Mouse (Mus musculus) heart, embryonic 14.5 days (tissue): ENCODE data around the gene Plcxd1. TPM values are rescaled to one million over a fixed set of nuclear protein-coding genes. Genes with fewer than 3 reads are reported as not detected.
"Not testable (repeated sequence)": the region's sequence is repeated elsewhere in the genome, so short reads cannot be mapped to it uniquely, and the experiment has no call there.

ENCODE experiments used
- ATAC-seq: fragments of 200-750 bp; cut with Nextera tagmentation; 2 replicates; pipeline ENCODE4 v1.8.0; 2017; ENCODE audit warnings: low read depth, moderate TSS enrichment; ENCODE audit not compliant: insufficient number of reproducible peaks, insufficient read depth, low FRiP score
- H3K27ac ChIP-seq, 2 experiments: fragments of 200-500 bp in 1 of 2; fragments of 300-500 bp in 1 of 2; sonication (generic) in 1 of 2; replicated peaks in 1 of 2; 2 replicates each; pipeline ENCODE4 v1.5.1; 2012 to 2014; ENCODE audit warnings: low read depth in 2 of 2, low read length in 2 of 2, control low read depth in 1 of 2, mild to moderate bottlenecking in 1 of 2, mixed read lengths in 1 of 2; ENCODE audit not compliant: control insufficient read depth in 1 of 2, insufficient read depth in 1 of 2
- H3K27me3 ChIP-seq: fragments of 300-500 bp; sonication (generic); 2 replicates; pipeline ENCODE4 v1.6.1; 2014; ENCODE audit warnings: mild to moderate bottlenecking, low read length, control low read depth; ENCODE audit not compliant: control insufficient read depth, insufficient read depth
- H3K36me3 ChIP-seq: fragments of 300-500 bp; sonication (generic); 2 replicates; pipeline ENCODE4 v1.6.1; 2014; ENCODE audit warnings: mild to moderate bottlenecking, control low read depth, low read length, mixed read lengths; ENCODE audit not compliant: control insufficient read depth, insufficient read depth
- H3K4me1 ChIP-seq, 2 experiments: fragments of 200-500 bp in 1 of 2; fragments of 300-500 bp in 1 of 2; sonication (generic) in 1 of 2; 2 replicates each; pipeline ENCODE4 v1.6.1; 2012 to 2014; ENCODE audit warnings: low read length in 2 of 2, control low read depth in 1 of 2, mixed read lengths in 1 of 2; ENCODE audit not compliant: control insufficient read depth in 2 of 2, insufficient read depth in 2 of 2
- H3K4me2 ChIP-seq: fragments of 300-500 bp; sonication (generic); 2 replicates; pipeline ENCODE4 v1.6.1; 2014; ENCODE audit warnings: mild to moderate bottlenecking, low read length
- H3K4me3 ChIP-seq, 2 experiments: fragments of 200-500 bp in 1 of 2; fragments of 300-500 bp in 1 of 2; sonication (generic) in 1 of 2; 2 replicates each; pipeline ENCODE4 v1.5.1; 2012 to 2014; ENCODE audit warnings: low read length in 2 of 2, mild to moderate bottlenecking in 2 of 2, control low read depth in 1 of 2, low read depth in 1 of 2, moderate library complexity in 1 of 2; ENCODE audit not compliant: control insufficient read depth in 1 of 2, insufficient read depth in 1 of 2
- H3K9ac ChIP-seq: fragments of 300-500 bp; sonication (generic); 2 replicates; pipeline ENCODE4 v1.6.1; 2014; ENCODE audit warnings: mild to moderate bottlenecking, low read length
- H3K9me3 ChIP-seq: fragments of 300-500 bp; sonication (generic); 2 replicates; pipeline ENCODE4 v1.6.1; 2016; ENCODE audit warnings: low read length, control low read depth; ENCODE audit not compliant: control insufficient read depth
- WGBS: fragments of 180-500 bp; shearing (Covaris S2); extraction: QIAGEN DNeasy Blood & Tissue Kit; methylation state at CpG from one replicate; pipeline ENCODE4 v1.1.7; 2014; 5-methylcytosine and 5-hydroxymethylcytosine counted together
- polyA plus RNA-seq: library from polyadenylated mRNA; unstranded; fragments of >200 nt; fragmentation: Nextera tagmentation; extraction: Ambion mirVana; gene quantifications from 2 replicates; pipeline ENCODE4 v1.2.1, GENCODE M21; 2014

Plcxd1 gene
- polyA plus RNA-seq = 0.23 and 0.30 TPM in 2 replicates

DNA sequence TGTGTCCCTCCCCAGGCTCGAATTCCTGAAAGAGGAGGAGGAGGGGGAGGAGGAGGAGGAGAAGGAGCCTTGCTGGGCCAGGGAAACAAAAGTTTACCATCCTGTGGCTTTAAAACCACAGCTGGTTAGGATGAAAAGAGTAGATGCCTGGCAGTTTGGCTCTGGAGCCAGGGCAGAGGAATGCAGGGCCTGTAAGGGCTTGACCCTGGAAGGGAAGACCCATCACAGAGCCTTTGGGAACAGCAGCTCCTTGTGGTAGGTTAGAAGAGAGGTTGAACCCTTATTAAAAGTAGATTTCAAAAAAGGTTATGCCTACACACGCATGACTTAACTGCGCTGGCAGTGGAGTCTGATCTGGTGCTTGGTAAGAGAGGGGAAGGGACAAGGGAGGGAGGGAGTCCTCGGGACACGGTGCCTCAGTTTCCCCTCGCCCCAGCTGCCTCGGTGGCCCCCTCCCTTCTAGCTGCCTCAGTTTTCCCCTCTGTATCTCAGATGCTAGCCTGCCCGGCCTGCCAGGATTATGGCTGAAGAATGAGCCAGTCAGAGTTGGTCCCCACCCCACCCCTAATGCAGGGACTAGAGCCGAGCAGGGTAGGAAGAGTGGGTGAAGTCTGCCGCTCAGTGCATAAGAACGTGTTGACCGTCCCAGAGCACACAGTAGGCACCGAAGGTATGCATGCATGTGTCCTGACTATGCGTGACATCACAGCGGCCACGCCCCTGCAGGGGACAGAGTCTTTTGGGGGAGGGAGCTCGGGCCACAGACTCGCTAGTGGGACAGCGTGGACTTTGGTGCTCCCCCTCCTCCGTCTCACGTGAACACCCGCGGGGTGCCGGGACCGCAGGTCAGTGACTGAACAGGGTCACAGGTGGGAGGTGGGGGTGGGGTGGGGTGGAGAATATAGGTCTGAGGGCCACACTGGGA is at the start of gene Plcxd1:
Gene Plcxd1, plus strand, starts transcription at position 314 of the 925 bp plus-strand sequence.
- peaks cover 10 to 25% of the 10 kb centered on the region in 2 experiments for H3K4me1 ChIP-seq
- H3K9me3 ChIP-seq = no peaks in the 10 kb centered on the region
- no peak within 1 kb of the TSS for H3K27ac ChIP-seq
- no peak within 1 kb of the TSS for H3K9ac ChIP-seq
- no peak for ATAC-seq
- H3K4me3 ChIP-seq = peak within 1 kb of the TSS in 1 of 2 experiments; percentile 31; a peak in 2 of 4 replicates
- H3K36me3 ChIP-seq = peaks cover 22% of the 10 kb centered on the region
- H3K4me2 ChIP-seq = peak within 1 kb of the TSS; percentile 74
- 10% methylated on average over 25 of the region's 25 CpGs for WGBS
- no peaks in the 10 kb centered on the region for H3K27me3 ChIP-seq

DNA sequence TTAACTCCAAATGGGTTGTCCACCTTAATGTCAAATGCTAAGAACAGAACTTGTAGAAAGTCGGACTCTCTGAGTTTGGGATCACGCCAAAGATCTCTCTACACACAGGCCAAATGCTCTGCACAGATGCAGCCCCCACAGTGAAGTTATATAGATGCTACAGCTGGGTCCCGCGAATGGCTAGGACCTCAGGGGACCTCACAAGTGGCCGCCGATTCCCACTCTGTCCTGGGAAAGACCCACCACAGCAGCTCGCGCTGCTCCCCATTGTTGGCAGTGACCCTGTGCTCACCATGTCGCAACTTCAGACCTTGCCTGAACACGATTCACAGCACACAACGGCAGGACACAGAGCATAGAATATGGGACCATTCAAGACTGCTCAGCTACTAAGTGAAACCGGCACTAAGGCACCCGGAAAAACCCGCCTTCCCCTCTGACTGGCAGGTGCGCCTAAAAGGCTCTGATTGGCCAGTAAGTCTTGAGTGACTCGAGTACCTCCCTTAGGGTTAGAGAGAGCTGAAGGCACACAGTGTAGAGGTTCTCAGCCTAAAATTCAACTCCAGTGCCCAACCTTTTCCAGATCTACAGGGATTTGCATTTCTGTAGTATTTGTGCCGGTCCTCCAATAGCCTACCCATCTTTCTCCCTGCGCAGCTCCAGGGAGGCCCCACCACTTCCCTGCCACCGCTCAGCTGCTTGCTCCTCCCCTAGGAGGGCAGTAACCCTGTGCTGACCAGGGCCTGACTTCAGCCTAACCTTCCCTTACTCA is 41.9 kb upstream of the Plcxd1 start:
- Histone ChIP-seq H3K9ac (peak overlapping the region; percentile 75), H3K4me3 (peak overlapping the region; percentile 58 to 86), H3K36me3 (no peaks in the 10 kb centered on the region), H3K4me1 (no peaks in the 10 kb centered on the region), H3K4me2 (peak overlapping the region; percentile 54), H3K27ac (peak overlapping the region in 1 of 2 experiments; percentile 60; a peak in 1 of 4 replicates), H3K9me3 (no peaks in the 10 kb centered on the region), H3K27me3 (no peaks in the 10 kb centered on the region)
- ATAC-seq = peak; percentile 98
- 3% methylated on average over 19 of the region's 19 CpGs for WGBS

DNA sequence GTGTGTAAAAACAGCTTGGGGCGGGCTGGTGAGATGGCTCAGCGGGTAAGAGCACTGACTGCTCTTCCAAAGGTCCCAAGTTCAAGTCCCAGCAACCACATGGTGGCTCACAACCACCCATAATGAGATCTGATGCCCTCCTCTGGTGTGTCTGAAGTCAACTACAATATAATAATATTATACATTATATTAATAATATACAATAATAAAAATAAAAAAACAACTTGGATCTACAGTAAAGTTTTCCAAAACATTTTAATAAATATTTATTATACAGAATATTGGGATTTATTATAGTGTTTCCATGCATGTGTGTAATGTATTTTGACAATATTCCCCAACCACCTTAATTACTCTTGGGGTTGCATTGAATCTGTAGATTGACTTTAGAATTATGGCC is 27.4 kb upstream of the Plcxd1 start, which contains the start of gene Gm17655:
Gene Gm17655, minus strand, starts transcription at position 101 of the 400 bp plus-strand sequence.
- not testable (repeated sequence) for ATAC-seq, H3K9ac ChIP-seq, H3K4me3 ChIP-seq, H3K4me1 ChIP-seq, H3K27ac ChIP-seq, H3K27me3 ChIP-seq, H3K4me2 ChIP-seq, H3K36me3 ChIP-seq
- peaks cover 25% of the 10 kb centered on the region for H3K9me3 ChIP-seq
- 67% methylated on average over 2 of the region's 2 CpGs for WGBS

DNA sequence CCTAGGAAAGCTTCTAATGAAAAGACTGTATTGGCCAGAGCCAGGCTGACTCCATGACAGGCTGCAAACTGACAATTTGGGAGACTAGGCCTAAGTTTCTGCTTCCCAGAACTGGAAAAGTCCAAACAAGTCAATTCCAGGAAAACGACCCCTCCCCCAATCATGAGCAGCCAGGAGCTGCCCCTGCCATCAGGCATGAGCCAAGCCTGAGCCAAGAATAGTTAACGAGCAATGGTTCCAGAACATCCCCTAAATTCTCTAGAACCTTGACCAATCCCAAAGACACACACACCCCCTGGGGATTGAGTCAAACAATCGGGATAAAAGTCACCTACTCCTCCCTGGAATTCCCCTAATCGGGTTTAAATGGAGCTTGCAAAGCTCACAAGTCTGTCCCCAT is 16.8 kb upstream of the Plcxd1 start:
- H3K36me3 ChIP-seq = no peaks in the 10 kb centered on the region
- 80% methylated on average over 4 of the region's 4 CpGs for WGBS
- H3K4me1 ChIP-seq = no peaks in the 10 kb centered on the region
- H3K4me3 ChIP-seq = no peak overlapping the region
- H3K9me3 ChIP-seq = peaks cover 24% of the 10 kb centered on the region
- no peak for ATAC-seq
- H3K9ac ChIP-seq = no peak overlapping the region
- no peaks in the 10 kb centered on the region for H3K27me3 ChIP-seq
- H3K4me2 ChIP-seq = no peak overlapping the region
- no peak overlapping the region for H3K27ac ChIP-seq

DNA sequence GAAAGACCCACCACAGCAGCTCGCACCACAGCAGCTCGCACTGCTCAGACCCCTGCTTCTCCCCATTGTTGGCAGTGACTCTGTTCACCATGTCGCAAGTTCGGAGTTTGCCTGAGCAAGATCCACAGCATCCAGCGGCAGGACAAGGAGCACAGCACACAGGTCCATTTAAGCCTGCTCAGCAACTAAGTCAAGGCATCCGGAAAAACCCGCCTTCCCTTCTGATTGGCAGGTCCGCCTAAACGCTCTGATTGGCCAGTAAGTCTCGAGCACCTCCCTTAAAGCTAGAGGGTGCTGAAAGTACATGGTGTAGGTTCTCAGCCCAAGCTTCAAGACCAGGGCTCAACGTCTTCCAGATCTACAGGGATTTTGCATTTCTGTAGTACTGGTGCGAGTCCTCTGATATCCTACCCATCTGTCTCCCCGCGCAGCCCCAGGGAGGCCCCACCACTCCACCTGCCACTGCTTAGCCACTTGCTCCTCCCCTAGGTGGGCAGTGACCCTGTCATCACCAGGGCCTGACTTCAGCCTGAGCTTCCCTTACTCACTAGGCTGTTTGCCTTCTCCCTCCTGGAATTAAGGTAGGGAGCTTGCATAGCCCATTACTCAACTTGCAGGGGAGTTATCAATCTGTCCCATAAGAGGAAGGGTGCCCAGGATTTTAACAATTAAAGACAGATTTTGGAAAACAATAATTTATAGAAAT is 13.5 kb upstream of the Plcxd1 start:
- Histone ChIP-seq H3K4me3 (no peak overlapping the region), H3K9me3 (peaks cover 8% of the 10 kb centered on the region; the same call in 1 of the 2 replicates), H3K27me3 (no peaks in the 10 kb centered on the region), H3K36me3 (no peaks in the 10 kb centered on the region), H3K4me2 (no peak overlapping the region), H3K4me1 (no peaks in the 10 kb centered on the region), H3K9ac (no peak overlapping the region), H3K27ac (no peak overlapping the region)
- 23% methylated on average over 14 of the region's 14 CpGs for WGBS
- no peak for ATAC-seq

DNA sequence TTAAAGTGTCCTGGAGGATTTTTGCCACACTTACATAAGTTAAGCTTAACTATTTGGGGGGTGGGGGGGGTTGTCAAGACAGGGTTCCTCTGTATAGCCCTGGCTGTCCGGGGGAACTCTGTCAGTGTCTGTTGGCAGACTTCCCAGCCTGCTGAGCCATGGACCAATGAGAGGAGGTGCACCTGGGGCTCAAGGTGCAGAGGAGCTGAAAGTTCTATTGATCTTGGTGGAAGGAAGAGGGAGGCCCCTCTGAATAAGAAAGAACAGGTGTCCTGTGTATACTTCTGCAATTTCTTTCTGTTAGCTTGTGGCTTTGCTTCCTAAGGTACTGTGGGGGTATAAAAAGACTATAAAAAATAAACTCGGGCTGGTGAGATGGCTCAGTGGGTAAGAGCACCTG is 8.2 kb upstream of the Plcxd1 start:
- Histone ChIP-seq H3K27me3 (no peaks in the 10 kb centered on the region), H3K36me3 (no peaks in the 10 kb centered on the region), H3K4me1 (peaks cover 3 to 6% of the 10 kb centered on the region in 2 experiments; a peak in 3 of 4 replicates), H3K4me3 (no peak overlapping the region), H3K9ac (no peak overlapping the region), H3K4me2 (no peak overlapping the region), H3K9me3 (no peaks in the 10 kb centered on the region), H3K27ac (no peak overlapping the region)
- WGBS = 52% methylated on average over 2 of the region's 2 CpGs
- no peak for ATAC-seq
